Mouse (Mus musculus) embryonic fibroblast, embryonic 13.5 days (primary cell): ENCODE measurements around the gene Pde6d. TPM values are rescaled to one million over a fixed set of nuclear protein-coding genes. Genes with fewer than 3 reads are reported as not detected.
A peak's percentile ranks its signal among the peaks of the same experiment; 100 is the strongest.

Experiments
- H3K27ac ChIP-seq: 2 replicates; pipeline ENCODE4 v1.5.1; 2012; ENCODE audit warnings: low read length, control low read depth, inconsistent platforms; ENCODE audit not compliant: insufficient read depth
- H3K4me1 ChIP-seq: 2 replicates; pipeline ENCODE4 v1.6.1; 2011; ENCODE audit warnings: low read length; ENCODE audit not compliant: control insufficient read depth, insufficient read depth
- H3K4me3 ChIP-seq: 2 replicates; pipeline ENCODE4 v1.5.1; 2011; ENCODE audit warnings: mild to moderate bottlenecking, control low read depth, low read length; ENCODE audit not compliant: insufficient read depth
- CTCF ChIP-seq: IDR thresholded peaks from 2 replicates; pipeline ENCODE4 v1.5.1; 2011; ENCODE audit warnings: mild to moderate bottlenecking, control low read depth, low read length, moderate library complexity, borderline replicate concordance; ENCODE audit not compliant: insufficient read depth
- POLR2A ChIP-seq: IDR thresholded peaks from 2 replicates; pipeline ENCODE4 v1.6.1; 2011; ENCODE audit warnings: low read depth, mild to moderate bottlenecking, control low read depth, low read length, moderate library complexity
- polyA plus RNA-seq: library from polyadenylated mRNA; stranded (reverse); fragments of >200 nt; gene quantifications from 2 replicates; pipeline ENCODE4 v1.2.4, GENCODE M21; 2011; ENCODE audit warnings: low read depth; ENCODE audit not compliant: missing spikeins, insufficient read length

Gene Pde6d
- polyA plus RNA-seq, 1 experiment, result 39.9 TPM

- peak overlapping the region; percentile 55 for H3K27ac ChIP-seq
- peak overlapping the region; percentile 96 for H3K4me3 ChIP-seq
- peaks cover 7% of the 10 kb centered on the region for H3K4me1 ChIP-seq
- TF ChIP-seq CTCF, result no peak
- peak; percentile 19; the same call in 1 of the 2 replicates for TF ChIP-seq POLR2A
Measured at GRCm38 (mm10) chr1:86526789-86527598, 55.4 kb downstream of the Pde6d start.

GRCm38 (mm10) chr1:86526116-86526788 is 56.2 kb downstream of the Pde6d start, which contains the start of gene Ptma:
Gene Ptma, plus strand, starts transcription at chr1:86526726.
- Histone ChIP-seq H3K4me1 (peaks cover 5% of the 10 kb centered on the region), H3K27ac (peak within 1 kb of the TSS; percentile 98), H3K4me3 (peak within 1 kb of the TSS; percentile 96)
- TF ChIP-seq CTCF, result no peak
- TF ChIP-seq POLR2A, result peak; percentile 91

GRCm38 (mm10) chr1:86525499-86526115 is 56.8 kb downstream of the Pde6d start:
- peak overlapping the region; percentile 23 for H3K4me3 ChIP-seq
- no peaks in the 10 kb centered on the region; the same call in 1 of the 2 replicates for H3K4me1 ChIP-seq
- H3K27ac ChIP-seq, result peak overlapping the region; percentile 98
- TF ChIP-seq CTCF (no peak), POLR2A (no peak)

GRCm38 (mm10) chr1:86524619-86525498 is 57.6 kb downstream of the Pde6d start:
- TF ChIP-seq POLR2A (no peak), CTCF (peak; percentile 92)
- no peak overlapping the region for H3K4me3 ChIP-seq
- H3K4me1 ChIP-seq, result no peaks in the 10 kb centered on the region; the same call in 1 of the 2 replicates
- peak overlapping the region; percentile 98 for H3K27ac ChIP-seq

GRCm38 (mm10) chr1:86523776-86524618 is 58.4 kb downstream of the Pde6d start:
- TF ChIP-seq POLR2A (no peak), CTCF (no peak)
- no peaks in the 10 kb centered on the region; the same call in 1 of the 2 replicates for H3K4me1 ChIP-seq
- H3K27ac ChIP-seq, result no peak overlapping the region
- no peak overlapping the region for H3K4me3 ChIP-seq

- Histone ChIP-seq H3K4me3 (no peak overlapping the region), H3K27ac (peak overlapping the region; percentile 82), H3K4me1 (no peaks in the 10 kb centered on the region; the same call in 1 of the 2 replicates)
- TF ChIP-seq POLR2A (peak; percentile 38), CTCF (no peak)
Measured at GRCm38 (mm10) chr1:86522286-86522871, 60.0 kb downstream of the Pde6d start.

GRCm38 (mm10) chr1:86520361-86520760 is 62.1 kb downstream of the Pde6d start:
- Histone ChIP-seq H3K4me3 (no peak overlapping the region), H3K4me1 (no peaks in the 10 kb centered on the region; the same call in 1 of the 2 replicates), H3K27ac (no peak overlapping the region)
- peak; percentile 32; the same call in 1 of the 2 replicates for TF ChIP-seq CTCF
- TF ChIP-seq POLR2A, result no peak

- no peak for TF ChIP-seq CTCF
- TF ChIP-seq POLR2A, result no peak
- Histone ChIP-seq H3K4me3 (no peak overlapping the region), H3K27ac (no peak overlapping the region), H3K4me1 (no peaks in the 10 kb centered on the region; the same call in 1 of the 2 replicates)
Measured at GRCm38 (mm10) chr1:86517076-86517475, 65.4 kb downstream of the Pde6d start.
